Mouse (Mus musculus): ENCODE data around the gene Ciapin1. TPM values are rescaled to one million over a fixed set of nuclear protein-coding genes. Genes with fewer than 3 reads are reported as not detected.

Ciapin1 gene
- polyA plus RNA-seq, 1 experiment from 2014 or later: 112 TPM

GRCm38 (mm10) chr8:94778473-94778872, 59.7 kb downstream of the Ciapin1 start:
- no peak for TF ChIP-seq CTCF (IDR thresholded peaks at IDR 0.05; ENCODE audit: low read depth)
- Histone ChIP-seq H3K27me3 (ENCODE audit: insufficient read depth, low read length) (no peaks in the 10 kb centered on the region), H3K27ac (peak overlapping the region; percentile 78), H3K4me3 (replicated peaks; ENCODE audit: low read depth, low read length) (no peak overlapping the region), H3K4me1 (replicated peaks; ENCODE audit: insufficient read depth, low read length) (peaks cover 22% of the 10 kb centered on the region), H3K9me3 (replicated peaks; ENCODE audit: low read length) (no peaks in the 10 kb centered on the region), H3K9ac (ENCODE audit: low read depth, low read length) (no peak overlapping the region), H3K36me3 (ENCODE audit: insufficient read depth, low read length) (no peaks in the 10 kb centered on the region), H3K4me2 (ENCODE audit: low read length) (no peak overlapping the region)
- DNase-seq (ENCODE audit: low spot score) (peak; percentile 86), ATAC-seq (replicated peaks; ENCODE audit: low FRiP score, low read depth) (no peak)
- WGBS: 20% methylated on average over 5 of the region's 5 CpGs

GRCm38 (mm10) chr8:94778036-94778435, 60.1 kb downstream of the Ciapin1 start:
- Histone ChIP-seq H3K4me1 (replicated peaks; ENCODE audit: insufficient read depth, low read length) (peaks cover 22% of the 10 kb centered on the region), H3K4me2 (ENCODE audit: low read length) (no peak overlapping the region), H3K36me3 (ENCODE audit: insufficient read depth, low read length) (no peaks in the 10 kb centered on the region), H3K9me3 (replicated peaks; ENCODE audit: low read length) (no peaks in the 10 kb centered on the region), H3K9ac (ENCODE audit: low read depth, low read length) (no peak overlapping the region), H3K27me3 (ENCODE audit: insufficient read depth, low read length) (no peaks in the 10 kb centered on the region), H3K4me3 (replicated peaks; ENCODE audit: low read depth, low read length) (no peak overlapping the region), H3K27ac (peak overlapping the region; percentile 78)
- WGBS: 58% methylated on average over 10 of the region's 10 CpGs
- ATAC-seq (replicated peaks; ENCODE audit: low FRiP score, low read depth) (no peak), DNase-seq (ENCODE audit: low spot score) (no peak)
- no peak for TF ChIP-seq CTCF (IDR thresholded peaks at IDR 0.05; ENCODE audit: low read depth)

- ATAC-seq (replicated peaks; ENCODE audit: low FRiP score, low read depth): no peak
- Histone ChIP-seq H3K4me3 (replicated peaks; ENCODE audit: low read depth, low read length) (no peak overlapping the region), H3K4me1 (replicated peaks; ENCODE audit: insufficient read depth, low read length) (peaks cover 21% of the 10 kb centered on the region), H3K27me3 (ENCODE audit: insufficient read depth, low read length) (no peaks in the 10 kb centered on the region), H3K36me3 (ENCODE audit: insufficient read depth, low read length) (no peaks in the 10 kb centered on the region), H3K27ac (no peak overlapping the region), H3K9ac (ENCODE audit: low read depth, low read length) (no peak overlapping the region), H3K4me2 (ENCODE audit: low read length) (no peak overlapping the region), H3K9me3 (replicated peaks; ENCODE audit: low read length) (no peaks in the 10 kb centered on the region)
- no peak for TF ChIP-seq CTCF (IDR thresholded peaks at IDR 0.05; ENCODE audit: low read depth)
- 93% methylated on average over 2 of the region's 2 CpGs for WGBS
- no peak for DNase-seq (ENCODE audit: low spot score)
Measured at GRCm38 (mm10) chr8:94776346-94776745, 61.8 kb downstream of the Ciapin1 start.

- H3K9ac ChIP-seq (ENCODE audit: low read depth, low read length): no peak overlapping the region
- no peak for DNase-seq (ENCODE audit: low spot score)
- no peak for ATAC-seq (replicated peaks; ENCODE audit: low FRiP score, low read depth)
- no peak overlapping the region for H3K4me2 ChIP-seq (ENCODE audit: low read length)
- WGBS: 89% methylated on average over 1 of the region's 1 CpGs
- no peak overlapping the region for H3K4me3 ChIP-seq (replicated peaks; ENCODE audit: low read depth, low read length)
- H3K4me1 ChIP-seq (replicated peaks; ENCODE audit: insufficient read depth, low read length): peaks cover 19% of the 10 kb centered on the region
- H3K27me3 ChIP-seq (ENCODE audit: insufficient read depth, low read length): peaks cover 4% of the 10 kb centered on the region; the same call in 1 of the 2 replicates
- no peak overlapping the region for H3K27ac ChIP-seq
- TF ChIP-seq CTCF (IDR thresholded peaks at IDR 0.05; ENCODE audit: low read depth): no peak
- no peaks in the 10 kb centered on the region for H3K36me3 ChIP-seq (ENCODE audit: insufficient read depth, low read length)
- no peaks in the 10 kb centered on the region for H3K9me3 ChIP-seq (replicated peaks; ENCODE audit: low read length)
Measured at GRCm38 (mm10) chr8:94774601-94775000, 63.6 kb downstream of the Ciapin1 start.

- WGBS: 40% methylated on average over 12 of the region's 12 CpGs
Measured at GRCm38 (mm10) chr8:94773700-94774171, 64.4 kb downstream of the Ciapin1 start.

GRCm38 (mm10) chr8:94773048-94773447, 65.1 kb downstream of the Ciapin1 start:
- peak overlapping the region; percentile 92 for H3K4me2 ChIP-seq (ENCODE audit: low read length)
- H3K36me3 ChIP-seq (ENCODE audit: insufficient read depth, low read length): no peaks in the 10 kb centered on the region
- ATAC-seq (replicated peaks; ENCODE audit: low FRiP score, low read depth) (no peak), DNase-seq (ENCODE audit: low spot score) (no peak)
- no peak overlapping the region for H3K9ac ChIP-seq (ENCODE audit: low read depth, low read length)
- H3K9me3 ChIP-seq (replicated peaks; ENCODE audit: low read length): no peaks in the 10 kb centered on the region
- TF ChIP-seq CTCF (IDR thresholded peaks at IDR 0.05; ENCODE audit: low read depth): no peak
- H3K27ac ChIP-seq: no peak overlapping the region
- peaks cover 4% of the 10 kb centered on the region; the same call in 1 of the 2 replicates for H3K27me3 ChIP-seq (ENCODE audit: insufficient read depth, low read length)
- peaks cover 11% of the 10 kb centered on the region for H3K4me1 ChIP-seq (replicated peaks; ENCODE audit: insufficient read depth, low read length)
- WGBS: 57% methylated on average over 6 of the region's 6 CpGs
- 0 out of 2 replicates have a peak overlapping the region, but pooled peaks have one; percentile 47 for H3K4me3 ChIP-seq (replicated peaks; ENCODE audit: low read depth, low read length)

More at GRCm38 (mm10) chr8:94773700-94774171, 64.4 kb downstream of the Ciapin1 start:
- Histone ChIP-seq H3K27me3 (ENCODE audit: insufficient read depth, low read length) (peaks cover 4% of the 10 kb centered on the region; the same call in 1 of the 2 replicates), H3K36me3 (ENCODE audit: insufficient read depth, low read length) (no peaks in the 10 kb centered on the region), H3K9ac (ENCODE audit: low read depth, low read length) (no peak overlapping the region), H3K4me1 (replicated peaks; ENCODE audit: insufficient read depth, low read length) (peaks cover 18% of the 10 kb centered on the region), H3K27ac (no peak overlapping the region), H3K9me3 (replicated peaks; ENCODE audit: low read length) (no peaks in the 10 kb centered on the region), H3K4me3 (replicated peaks; ENCODE audit: low read depth, low read length) (no peak overlapping the region), H3K4me2 (ENCODE audit: low read length) (peak overlapping the region; percentile 92; the same call in 1 of the 2 replicates)
- TF ChIP-seq CTCF (IDR thresholded peaks at IDR 0.05; ENCODE audit: low read depth): no peak
- DNase-seq (ENCODE audit: low spot score) (peak; percentile 24), ATAC-seq (replicated peaks; ENCODE audit: low FRiP score, low read depth) (no peak)
